Mouse (Mus musculus) myocyte (in vitro differentiated cells): ENCODE data around the gene Cldnd1.

Experiments used
- MYOD1 ChIP-seq, 3 experiments: IDR thresholded peaks; one replicate each; pipeline ENCODE4 v1.6.1; 2011; ENCODE audit warnings: control low read depth in 2 of 3, low read depth in 2 of 3, mild to moderate bottlenecking in 2 of 3, moderate library complexity in 1 of 3; ENCODE audit not compliant: insufficient read length in 2 of 3, control insufficient read depth in 1 of 3
- MYOG ChIP-seq, 3 experiments: IDR thresholded peaks; one replicate each; pipeline ENCODE4 v1.6.1; 2011; ENCODE audit warnings: control low read depth in 2 of 3, low read depth in 2 of 3, mild to moderate bottlenecking in 2 of 3; ENCODE audit not compliant: insufficient read length in 2 of 3, control insufficient read depth in 1 of 3, insufficient read depth in 1 of 3
- POLR2A ChIP-seq: IDR thresholded peaks from one replicate; pipeline ENCODE4 v1.6.1; 2011; ENCODE audit warnings: low read depth, mild to moderate bottlenecking, control low read depth, moderate library complexity; ENCODE audit not compliant: insufficient read length
- TCF12 ChIP-seq: IDR thresholded peaks from one replicate; pipeline ENCODE4 v1.6.1; 2011; ENCODE audit warnings: mild to moderate bottlenecking, control low read depth; ENCODE audit not compliant: poor library complexity, insufficient read depth, severe bottlenecking
- TCF3 ChIP-seq: IDR thresholded peaks from one replicate; pipeline ENCODE4 v1.6.1; 2011; ENCODE audit warnings: low read depth, control low read depth; ENCODE audit not compliant: insufficient read length

DNA sequence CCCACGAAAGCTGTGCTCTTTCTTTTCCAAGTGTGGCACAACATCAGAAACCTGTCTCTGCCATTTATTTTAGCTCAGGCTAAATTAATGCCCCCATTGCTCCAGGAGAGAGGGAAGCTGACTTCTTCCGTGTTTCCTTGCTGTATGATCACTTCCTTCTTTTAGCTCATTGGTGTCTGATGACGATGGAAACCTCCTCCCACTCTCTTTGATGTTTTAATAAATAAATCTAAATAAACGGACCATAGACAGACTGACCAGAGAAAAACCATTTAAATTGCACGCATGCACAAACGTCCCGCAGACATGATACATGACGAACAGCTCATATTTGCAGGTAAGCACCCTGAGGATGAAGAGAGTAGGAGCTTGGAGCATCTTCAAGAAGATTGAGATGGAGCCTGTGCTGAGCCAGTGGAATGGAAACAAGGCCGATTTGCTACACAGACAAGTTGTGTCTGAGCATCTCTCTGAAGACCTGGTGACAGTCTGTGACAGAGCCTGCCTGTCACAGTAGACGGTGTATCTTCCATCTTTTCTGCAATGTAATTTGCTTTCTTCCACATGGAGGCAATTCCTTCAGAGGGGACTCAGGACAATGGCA lies 25.3 kb upstream of the Cldnd1 start:
- TF ChIP-seq TCF3 (no peak), POLR2A (no peak), MYOD1 (IDR thresholded peaks at IDR 0.05; ENCODE audit: control insufficient read depth in 1 of 3, insufficient read length in 2 of 3, low read depth in 2 of 3) (no peak), TCF12 (no peak), MYOG (IDR thresholded peaks at IDR 0.05; ENCODE audit: control insufficient read depth in 1 of 3, insufficient read depth in 1 of 3, insufficient read length in 2 of 3, low read depth in 2 of 3) (no peak)
